Comparison of ENCODE assay signal across 14 mouse cellular contexts in genomic region chr6:72755267-72755889, GRCm38 (mm10). TPM values are rescaled to one million over a fixed set of nuclear protein-coding genes. Genes with fewer than 3 reads are reported as not detected.
DNase-seq lines count a peak whose midpoint lies in the region; ATAC-seq and TF ChIP-seq lines count a peak whose summit lies in the region.
"Had no signal": no experiment of that assay in that cellular context is flagged by ENCODE, and none has a peak within 500 bp of the region (broad histone marks: within the 10 kb centered on the region; RNA-seq: fewer than 3 reads in every experiment).

No protein-coding gene starts in this region.

- H3K4me1 ChIP-seq in lung, embryonic 14.5 days (ENCODE audit: insufficient read depth) = peaks cover 8% of the 10 kb centered on the region
- 0 out of 2 replicates have a peak, but pooled peaks cover 2% of the 10 kb centered on the region for H3K4me1 ChIP-seq in lung, adult 2 months (ENCODE audit: control insufficient read depth, insufficient read depth, low read length)
- H3K4me1 ChIP-seq in forebrain, postnatal 0 days (ENCODE audit: insufficient read depth) = no peaks in the 10 kb centered on the region

- peak overlapping the region; percentile 20; the same call in 1 of the 2 replicates for H3K27ac ChIP-seq in gastrocnemius, adult 2 months
- H3K27ac ChIP-seq in lung, embryonic 14.5 days (ENCODE audit: low read depth) = no peak overlapping the region
- no peak overlapping the region for H3K27ac ChIP-seq in forebrain, postnatal 0 days (ENCODE audit: low read depth, low read length)
- H3K27ac ChIP-seq: left cerebral cortex, adult 2 months had no signal

- DNase-seq in gastrocnemius, adult 2 months = peak; percentile 22
- DNase-seq in gastrocnemius, postnatal 10 days = no peak
- DNase-seq in lung, embryonic 14.5 days = peak; percentile 54
- no peak for DNase-seq in lung, adult 2 months
- DNase-seq in forebrain, postnatal 0 days = no peak
- DNase-seq in lung, postnatal 36 days = peak; percentile 37
- no peak for DNase-seq in frontal cortex, postnatal 10 days (ENCODE audit: low spot score in 2 of 2)
- no peak for DNase-seq in left cerebral cortex, adult 8-10 months (ENCODE audit: low spot score in 2 of 2)
- DNase-seq: adrenal gland, postnatal 36 days; cerebellum, adult 8-10 months; kidney, postnatal 10 days; thymus, postnatal 4 days had no signal

- no peaks in the 10 kb centered on the region for H3K9me3 ChIP-seq in lung, embryonic 14.5 days (ENCODE audit: low read depth, low read length)
- H3K9me3 ChIP-seq in forebrain, postnatal 0 days (ENCODE audit: low read length) = no peaks in the 10 kb centered on the region

- no peak overlapping the region for H3K4me2 ChIP-seq in lung, embryonic 14.5 days
- H3K4me2 ChIP-seq in forebrain, postnatal 0 days (ENCODE audit: low read depth) = no peak overlapping the region

- no peak; the same call in 1 of the 2 replicates for ATAC-seq in lung, embryonic 14.5 days (ENCODE audit: insufficient read depth)
- peak; percentile 55 for ATAC-seq in forebrain, postnatal 0 days

- no peak for TF ChIP-seq CTCF in gastrocnemius, adult 2 months (IDR thresholded peaks at IDR 0.05)
- no peak for TF ChIP-seq CTCF in lung, embryonic 14.5 days (IDR thresholded peaks at IDR 0.05; ENCODE audit: low read depth)
- no peak for TF ChIP-seq CTCF in lung, adult 2 months (IDR thresholded peaks at IDR 0.05; ENCODE audit: insufficient read depth, low read length)
- no peak for TF ChIP-seq CTCF in forebrain, postnatal 0 days (IDR thresholded peaks at IDR 0.05; ENCODE audit: low read depth)

- peak overlapping the region; percentile 31; the same call in 1 of the 2 replicates for H3K4me3 ChIP-seq in gastrocnemius, adult 2 months
- no peak overlapping the region for H3K4me3 ChIP-seq in lung, embryonic 14.5 days (ENCODE audit: low read depth, low read length)
- no peak overlapping the region for H3K4me3 ChIP-seq in lung, adult 2 months (replicated peaks; ENCODE audit: extremely low read depth, low read depth, low read length)
- no peak overlapping the region for H3K4me3 ChIP-seq in forebrain, postnatal 0 days (ENCODE audit: low read depth, low read length)
- H3K4me3 ChIP-seq: left cerebral cortex, adult 2 months had no signal

- H3K36me3 ChIP-seq in lung, embryonic 14.5 days (ENCODE audit: insufficient read depth) = no peaks in the 10 kb centered on the region
- H3K36me3 ChIP-seq in forebrain, postnatal 0 days (ENCODE audit: insufficient read depth) = no peaks in the 10 kb centered on the region

- 52% methylated on average over 14 of the region's 14 CpGs for WGBS in lung, embryonic 14.5 days
- WGBS in lung, adult 2 months = 41% methylated on average over 14 of the region's 14 CpGs
- WGBS in forebrain, postnatal 0 days = 50% methylated on average over 14 of the region's 14 CpGs

- intact Hi-C loops in gastrocnemius, adult 2 months (cut with DNase I) = no loop called here

- H3K9ac ChIP-seq in lung, embryonic 14.5 days = no peak overlapping the region
- H3K9ac ChIP-seq in forebrain, postnatal 0 days = no peak overlapping the region

- no peak for TF ChIP-seq POLR2A in lung, adult 2 months (IDR thresholded peaks at IDR 0.05; ENCODE audit: borderline replicate concordance, extremely low read depth, low read depth, low read length)

- no peaks in the 10 kb centered on the region for H3K27me3 ChIP-seq in lung, embryonic 14.5 days (ENCODE audit: insufficient read depth, low read length)
- H3K27me3 ChIP-seq in forebrain, postnatal 0 days (ENCODE audit: insufficient read depth, low read length) = no peaks in the 10 kb centered on the region

RNA-seq across cellular contexts. Expression of gene Tcf7l1, which starts 33.7 kb away (rescaled TPM):
- 1 to 10 TPM; 4.9 to 7.5 TPM for total RNA-seq in gastrocnemius, adult 2 months (2021)
- 10 to 100 TPM; 13.7 to 16.4 TPM for total RNA-seq in gastrocnemius, postnatal 10 days (2021)
- 38.3 and 41.1 TPM in 2 replicates for polyA plus RNA-seq in lung, embryonic 14.5 days (2014; fragmentation: Nextera tagmentation; extraction: Ambion mirVana)
- polyA plus RNA-seq in lung, adult 2 months (2012; rRNA removed) = 27.8 and 30.1 TPM in 2 replicates
- 1.1 and 2.1 TPM in 2 replicates for total RNA-seq in forebrain, postnatal 0 days (2014; rRNA removed)
- polyA plus RNA-seq in forebrain, postnatal 0 days (2015; fragmentation: Nextera tagmentation; extraction: Ambion mirVana) = 3.4 and 4.5 TPM in 2 replicates
- total RNA-seq in left cerebral cortex, adult 8-10 months (2022) = 1 to 10 TPM; 3.1 to 4.6 (median 4.1) TPM
- total RNA-seq: monocyte, adult 5-6 weeks had no signal

Comparison
In these comparisons a context has a peak if more than half of its experiments do, and no peak if none do; other contexts are left out.
1. DNase-seq: peak in gastrocnemius, adult 2 months (single experiment), lung, embryonic 14.5 days (single experiment) and lung, postnatal 36 days (single experiment); none in gastrocnemius, postnatal 10 days (single experiment), lung, adult 2 months (single experiment), forebrain, postnatal 0 days (single experiment), frontal cortex, postnatal 10 days (0 of 2) and left cerebral cortex, adult 8-10 months (0 of 2).